Mouse (Mus musculus) liver, embryonic 14.5 days (tissue): ENCODE measurements around the gene Fscb. TPM values are rescaled to one million over a fixed set of nuclear protein-coding genes. Genes with fewer than 3 reads are reported as not detected.

Experiments used
- ATAC-seq: fragments of 200-750 bp; cut with Nextera tagmentation; 2 replicates; pipeline ENCODE4 v1.8.0; 2017; ENCODE audit warnings: moderate number of reproducible peaks, mild to moderate bottlenecking, moderate library complexity; ENCODE audit not compliant: insufficient read depth
- DNase-seq, 3 experiments: peaks; one replicate each; pipeline ENCODE4 v3.0.0-alpha.2; 2012 to 2013; ENCODE audit warnings: low read depth in 3 of 3, low spot score in 3 of 3
- H3K27ac ChIP-seq: fragments of 300-500 bp; sonication (generic); 2 replicates; pipeline ENCODE4 v1.5.1; 2014; ENCODE audit warnings: moderate library complexity, mild to moderate bottlenecking, control low read depth, inconsistent platforms
- H3K27me3 ChIP-seq: fragments of 300-500 bp; sonication (generic); 2 replicates; pipeline ENCODE4 v1.6.1; 2014; ENCODE audit warnings: mild to moderate bottlenecking, low read length, moderate library complexity; ENCODE audit not compliant: control insufficient read depth, insufficient read depth
- H3K36me3 ChIP-seq: fragments of 300-500 bp; sonication (generic); replicated peaks from 2 replicates; pipeline ENCODE4 v1.6.1; 2014; ENCODE audit warnings: low read depth; ENCODE audit not compliant: control insufficient read depth, insufficient read depth
- H3K4me1 ChIP-seq, 2 experiments: fragments of 200-500 bp in 1 of 2; fragments of 300-500 bp in 1 of 2; sonication (generic) in 1 of 2; replicated peaks; 2 replicates each; pipeline ENCODE4 v1.6.1; 2012 to 2014; ENCODE audit warnings: antibody characterized with exemption in 1 of 2, inconsistent platforms in 1 of 2, low read length in 1 of 2; ENCODE audit not compliant: control insufficient read depth in 2 of 2, insufficient read depth in 2 of 2
- H3K4me2 ChIP-seq: fragments of 300-500 bp; sonication (generic); 2 replicates; pipeline ENCODE4 v1.6.1; 2014; ENCODE audit warnings: low read depth, mild to moderate bottlenecking, control low read depth, moderate library complexity
- H3K4me3 ChIP-seq, 2 experiments: fragments of 200-500 bp in 1 of 2; fragments of 300-500 bp in 1 of 2; sonication (generic) in 1 of 2; 2 replicates each; pipeline ENCODE4 v1.5.1; 2012 to 2014; ENCODE audit warnings: low read depth in 2 of 2, low read length in 2 of 2, mild to moderate bottlenecking in 2 of 2, control low read depth in 1 of 2, inconsistent platforms in 1 of 2, moderate library complexity in 1 of 2; ENCODE audit not compliant: insufficient read depth in 1 of 2
- H3K9ac ChIP-seq: fragments of 300-500 bp; sonication (generic); replicated peaks from 2 replicates; pipeline ENCODE4 v1.6.1; 2014; ENCODE audit warnings: mild to moderate bottlenecking, control low read depth, moderate library complexity
- H3K9me3 ChIP-seq: fragments of 300-500 bp; sonication (generic); 2 replicates; pipeline ENCODE4 v1.6.1; 2016; ENCODE audit warnings: low read length, mixed read lengths; ENCODE audit not compliant: control insufficient read depth
- CTCF ChIP-seq: IDR thresholded peaks from 2 replicates; pipeline ENCODE4 v1.5.1; 2016; ENCODE audit warnings: antibody characterized with exemption, low read depth, control low read depth
- EP300 ChIP-seq: IDR thresholded peaks from 2 replicates; pipeline ENCODE4 v1.6.1; 2016; ENCODE audit warnings: antibody characterized with exemption, low read depth
- WGBS: fragments of 180-500 bp; shearing (Covaris S2); extraction: QIAGEN DNeasy Blood & Tissue Kit; methylation state at CpG from one replicate; pipeline ENCODE4 v1.1.7; 2014; ENCODE audit not compliant: insufficient replicate concordance; 5-methylcytosine and 5-hydroxymethylcytosine counted together
- polyA plus RNA-seq, 2 experiments: library from polyadenylated mRNA; depleted of rRNA in 1 of 2; stranded (reverse) in 1 of 2; unstranded in 1 of 2; fragments of >200 nt; fragmentation: Nextera tagmentation in 1 of 2; extraction: Ambion mirVana in 1 of 2; gene quantifications; 2 replicates each; pipeline versions ENCODE4 v1.2.1 to v1.2.3; 2012 to 2014

The Fscb gene
- polyA plus RNA-seq, 2 experiments = not detected

GRCm38 (mm10) chr12:64473136-64473535 is 1.4 kb downstream of the Fscb start:
- H3K9ac ChIP-seq = no peak overlapping the region
- no peak for ATAC-seq
- no peak overlapping the region for H3K4me3 ChIP-seq
- no peak overlapping the region for H3K27ac ChIP-seq
- WGBS = 62% methylated on average over 1 of the region's 1 CpGs
- H3K4me2 ChIP-seq = no peak overlapping the region
- TF ChIP-seq CTCF (no peak), EP300 (no peak)
- H3K9me3 ChIP-seq = no peaks in the 10 kb centered on the region
- no peak for DNase-seq
- no peaks in the 10 kb centered on the region for H3K4me1 ChIP-seq
- H3K27me3 ChIP-seq = no peaks in the 10 kb centered on the region
- H3K36me3 ChIP-seq = no peaks in the 10 kb centered on the region

- Histone ChIP-seq H3K27me3 (no peaks in the 10 kb centered on the region), H3K4me3 (no peak overlapping the region), H3K27ac (no peak overlapping the region), H3K9ac (no peak overlapping the region), H3K4me2 (no peak overlapping the region), H3K9me3 (no peaks in the 10 kb centered on the region), H3K36me3 (no peaks in the 10 kb centered on the region), H3K4me1 (no peaks in the 10 kb centered on the region)
- ATAC-seq (no peak), DNase-seq (no peak)
- no peak for TF ChIP-seq CTCF
- TF ChIP-seq EP300 = no peak
These were observed 19.3 kb downstream of the Fscb start for GRCm38 (mm10) chr12:64455228-64455627.

GRCm38 (mm10) chr12:64449911-64450310 is 24.6 kb downstream of the Fscb start:
- ATAC-seq (no peak), DNase-seq (no peak)
- WGBS = 66% methylated on average over 9 of the region's 9 CpGs
- Histone ChIP-seq H3K4me2 (no peak overlapping the region), H3K27me3 (no peaks in the 10 kb centered on the region), H3K9ac (no peak overlapping the region), H3K4me1 (no peaks in the 10 kb centered on the region), H3K36me3 (no peaks in the 10 kb centered on the region), H3K9me3 (no peaks in the 10 kb centered on the region), H3K4me3 (no peak overlapping the region), H3K27ac (no peak overlapping the region)
- TF ChIP-seq EP300 (no peak), CTCF (no peak)

GRCm38 (mm10) chr12:64436675-64437074 is 37.8 kb downstream of the Fscb start:
- no peak overlapping the region for H3K9ac ChIP-seq
- ATAC-seq = no peak
- WGBS = 23% methylated on average over 2 of the region's 2 CpGs
- DNase-seq = no peak
- H3K4me1 ChIP-seq = no peaks in the 10 kb centered on the region
- no peak overlapping the region for H3K27ac ChIP-seq
- no peak for TF ChIP-seq CTCF
- TF ChIP-seq EP300 = no peak
- H3K36me3 ChIP-seq = no peaks in the 10 kb centered on the region
- H3K27me3 ChIP-seq = no peaks in the 10 kb centered on the region
- no peaks in the 10 kb centered on the region for H3K9me3 ChIP-seq
- H3K4me2 ChIP-seq = no peak overlapping the region
- no peak overlapping the region for H3K4me3 ChIP-seq
